Mouse (Mus musculus): Measurements from ENCODE around the gene Hand1.

DNA sequence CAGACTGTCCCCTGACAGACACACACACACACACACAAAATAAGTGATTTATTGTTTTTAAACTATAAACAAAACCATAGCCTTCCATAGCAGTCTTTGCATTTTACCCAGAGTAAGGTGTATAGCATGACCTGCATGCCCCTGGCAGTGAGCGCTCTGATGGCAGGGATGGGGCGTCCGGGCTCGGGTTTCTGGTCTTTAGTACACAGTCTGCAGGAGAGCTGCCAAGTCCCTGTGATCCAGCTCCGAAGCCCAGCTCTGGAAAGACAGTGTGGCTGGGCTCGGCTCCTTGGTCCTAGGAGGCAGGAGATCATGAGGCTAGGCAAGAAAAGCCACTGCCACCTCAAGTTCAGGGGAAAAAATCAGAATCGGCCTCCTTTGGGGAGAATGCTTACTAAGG lies 21.6 kb downstream of the Hand1 start:
- TF ChIP-seq REST (IDR thresholded peaks at IDR 0.05; ENCODE audit: insufficient read depth, insufficient read length) (no peak), POLR2A (IDR thresholded peaks at IDR 0.05; ENCODE audit: insufficient read length, low read depth) (no peak), TCF12 (IDR thresholded peaks at IDR 0.05; ENCODE audit: insufficient read depth, poor library complexity, severe bottlenecking) (no peak), MAX (IDR thresholded peaks at IDR 0.05; ENCODE audit: low read depth) (no peak), CEBPB (IDR thresholded peaks at IDR 0.05; ENCODE audit: insufficient read depth, poor library complexity, severe bottlenecking) (no peak), E2F4 (IDR thresholded peaks at IDR 0.05; ENCODE audit: insufficient read depth) (no peak), USF1 (IDR thresholded peaks at IDR 0.05; ENCODE audit: low read depth) (no peak), SRF (IDR thresholded peaks at IDR 0.05; ENCODE audit: control insufficient read depth, insufficient read length, low read depth) (no peak), POLR2AphosphoS2 (IDR thresholded peaks at IDR 0.05; ENCODE audit: insufficient read length, low read depth) (no peak)
